Mouse (Mus musculus) liver, embryonic 14.5 days (tissue): ENCODE measurements at regions not wholly inside any gene's neighbourhood (a gene's known extent, or its start where the extent isn't known, plus 50 kb on each side); places are given as distances from the start of the nearest gene placed in this dataset.

Experiments
- CTCF ChIP-seq: IDR thresholded peaks from 2 replicates; pipeline ENCODE4 v1.5.1; 2016; ENCODE audit warnings: antibody characterized with exemption, low read depth, control low read depth
- EP300 ChIP-seq: IDR thresholded peaks from 2 replicates; pipeline ENCODE4 v1.6.1; 2016; ENCODE audit warnings: antibody characterized with exemption, low read depth

- TF ChIP-seq CTCF (no peak), EP300 (no peak)
These were observed 52.7 kb upstream of the Palm2 start for GRCm38 (mm10) chr4:57381306-57381705.
